In the genomic region with DNA sequence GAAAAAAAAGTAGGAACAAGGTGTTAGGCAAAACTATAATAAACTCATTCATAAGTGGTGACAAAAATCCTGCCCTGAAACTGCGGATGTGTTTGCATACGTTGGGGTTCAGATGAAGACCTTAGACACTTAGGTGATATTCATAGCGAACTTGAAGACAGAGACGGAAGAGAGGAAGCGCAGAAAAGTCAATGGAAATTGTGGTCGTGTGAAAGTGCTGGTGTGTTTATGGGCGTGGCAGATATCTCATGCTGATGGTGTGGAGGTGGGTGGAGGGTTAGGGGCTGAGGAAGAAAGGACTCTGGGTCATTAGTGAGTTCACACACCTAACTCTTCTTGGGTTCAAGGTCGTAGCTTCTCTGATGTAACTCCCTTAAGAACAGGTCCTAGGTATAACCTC, we compare ENCODE assay signal across 21 mouse cellular contexts.
"Had no signal": no experiment of that assay in that cellular context is flagged by ENCODE, and none has a peak within 500 bp of the region (broad histone marks: within the 10 kb centered on the region; RNA-seq: fewer than 3 reads in every experiment).

No protein-coding gene starts in this region.

- H3K27me3 ChIP-seq: limb, embryonic 15.5 days; neural tube, embryonic 12.5 days; stomach, embryonic 15.5 days had no signal

- H3K4me3 ChIP-seq: limb, embryonic 12.5 days; limb, embryonic 15.5 days; lung, embryonic 15.5 days; megakaryocyte, embryonic 14.5 days; midbrain, embryonic 10.5 days; neural tube, embryonic 12.5 days; neural tube, embryonic 15.5 days; stomach, embryonic 15.5 days had no signal

- H3K36me3 ChIP-seq: limb, embryonic 12.5 days; limb, embryonic 15.5 days; lung, embryonic 15.5 days; midbrain, embryonic 10.5 days; neural tube, embryonic 12.5 days; neural tube, embryonic 15.5 days; stomach, embryonic 15.5 days had no signal

- H3K27ac ChIP-seq: kidney, postnatal 0 days; limb, embryonic 12.5 days; limb, embryonic 15.5 days; liver, embryonic 14.5 days; lung, embryonic 15.5 days; midbrain, embryonic 10.5 days; neural tube, embryonic 12.5 days; neural tube, embryonic 15.5 days; stomach, embryonic 15.5 days had no signal

- H3K9ac ChIP-seq: limb, embryonic 12.5 days; limb, embryonic 15.5 days; liver, embryonic 14.5 days; liver, postnatal 0 days; lung, embryonic 15.5 days; neural tube, embryonic 12.5 days; neural tube, embryonic 15.5 days; stomach, embryonic 15.5 days had no signal

- ATAC-seq: liver, postnatal 0 days had no signal

- H3K4me2 ChIP-seq: limb, embryonic 12.5 days; limb, embryonic 15.5 days; liver, embryonic 11.5 days; lung, embryonic 15.5 days; neural tube, embryonic 12.5 days; neural tube, embryonic 15.5 days; stomach, embryonic 15.5 days had no signal

- H3K9me3 ChIP-seq: limb, embryonic 12.5 days; limb, embryonic 15.5 days; lung, embryonic 15.5 days; midbrain, embryonic 10.5 days; neural tube, embryonic 12.5 days; neural tube, embryonic 15.5 days; stomach, embryonic 15.5 days had no signal

- DNase-seq: kidney, postnatal 36 days; left cerebral cortex, postnatal 4 days; liver, postnatal 0 days; lung, postnatal 10 days; lung, postnatal 36 days; midbrain, embryonic 14.5 days; right cerebral cortex, adult 18-20 months; right cerebral cortex, postnatal 14 days; right cerebral cortex, postnatal 4 days; thymus, postnatal 36 days had no signal
